Mouse (Mus musculus): Measurements from ENCODE around the gene Ubc.
A peak's percentile ranks its signal among the peaks of the same experiment; 100 is the strongest.

The Ubc gene

DNA sequence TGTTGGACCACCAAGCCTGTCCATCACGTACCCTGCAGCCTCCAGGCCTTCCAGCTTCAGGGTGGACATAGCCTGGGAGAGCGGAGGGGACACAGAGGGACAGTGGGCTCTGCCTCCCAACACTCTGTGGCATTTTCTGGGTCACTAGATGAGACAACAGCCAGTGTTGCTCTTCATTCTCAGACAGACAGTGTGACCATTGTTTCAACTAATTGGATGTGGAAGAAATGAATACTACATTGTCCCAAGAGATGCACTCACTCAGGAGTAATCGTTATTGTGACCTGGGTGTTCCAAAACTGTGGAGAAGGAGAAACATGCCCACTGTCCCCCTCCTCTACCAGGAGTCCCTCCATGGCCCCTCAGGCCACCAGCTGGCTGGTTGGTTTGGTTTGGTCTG lies 40.6 kb downstream of the Ubc start:
- DNase-seq (ENCODE audit: low read depth, low spot score): no peak

DNA sequence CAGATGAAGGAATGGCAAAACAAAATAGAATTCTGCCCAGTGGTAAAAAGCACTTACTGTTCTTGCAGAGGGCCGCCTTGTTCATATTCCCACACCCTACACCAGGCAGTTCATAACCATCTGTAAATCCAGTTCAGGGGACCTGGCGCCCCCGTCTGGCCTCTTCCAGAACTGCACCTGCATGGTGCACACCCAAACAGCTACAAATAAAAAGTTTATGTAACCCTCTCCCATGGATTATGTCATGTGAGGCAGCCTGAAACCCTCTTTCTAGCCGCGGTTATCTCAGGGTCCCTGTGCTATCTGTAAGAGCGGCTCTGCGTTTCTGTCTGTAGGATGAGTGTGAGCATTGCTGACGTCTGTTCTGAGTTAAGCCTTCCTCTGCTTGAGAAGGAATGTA lies 41.5 kb downstream of the Ubc start:
- DNase-seq (ENCODE audit: low read depth, low spot score): no peak

DNA sequence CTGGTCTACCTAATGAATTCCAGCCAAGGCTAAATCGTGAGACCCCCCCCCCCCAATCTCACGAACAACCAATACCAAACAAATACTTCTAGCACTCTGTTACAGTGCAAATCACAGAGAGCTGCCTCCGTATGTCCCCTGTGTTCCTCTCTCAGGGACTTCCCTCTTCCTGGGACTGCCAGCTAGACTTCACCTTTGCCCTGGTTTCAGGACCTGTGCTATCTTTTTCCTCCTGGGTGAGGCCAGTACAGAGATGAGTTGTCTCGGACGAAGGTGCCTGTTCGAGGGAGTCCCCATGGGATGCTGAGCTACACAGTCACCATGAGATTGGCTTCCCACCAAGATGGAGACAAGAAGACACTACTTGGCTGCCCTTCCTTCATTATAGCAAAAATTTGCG lies 41.9 kb downstream of the Ubc start:
- DNase-seq (ENCODE audit: low read depth, low spot score): no peak

DNA sequence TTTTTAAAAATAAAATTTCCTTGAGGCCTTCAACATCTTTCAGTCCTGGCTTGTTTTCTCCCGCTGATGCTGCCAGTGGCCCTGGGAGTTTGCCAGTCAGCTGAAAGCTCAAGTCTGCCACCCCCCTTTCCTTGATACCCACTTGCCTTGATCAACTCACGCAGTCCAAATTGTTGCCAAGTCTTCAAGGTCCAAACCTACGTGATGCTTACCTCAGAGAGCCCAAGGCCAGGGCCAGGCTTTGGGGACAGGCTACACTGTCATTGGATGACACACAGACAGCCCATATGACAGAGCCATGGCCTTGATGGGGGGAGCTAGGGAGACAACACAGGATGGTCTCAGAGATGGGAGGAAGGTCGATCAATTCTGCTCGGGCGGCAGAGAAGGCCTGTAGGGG lies 45.7 kb downstream of the Ubc start:
- DNase-seq (ENCODE audit: low read depth, low spot score): no peak

GRCm38 (mm10) chr5:125341459-125342090 lies 48.4 kb downstream of the Ubc start:
- no peak for DNase-seq (ENCODE audit: low read depth, low spot score)

GRCm38 (mm10) chr5:125340547-125341262 lies 49.3 kb downstream of the Ubc start, which contains the start of gene Scarb1:
TSS of gene Scarb1 (minus strand) at chr5:125341094.
- DNase-seq (ENCODE audit: low read depth, low spot score): peak; percentile 73

DNA sequence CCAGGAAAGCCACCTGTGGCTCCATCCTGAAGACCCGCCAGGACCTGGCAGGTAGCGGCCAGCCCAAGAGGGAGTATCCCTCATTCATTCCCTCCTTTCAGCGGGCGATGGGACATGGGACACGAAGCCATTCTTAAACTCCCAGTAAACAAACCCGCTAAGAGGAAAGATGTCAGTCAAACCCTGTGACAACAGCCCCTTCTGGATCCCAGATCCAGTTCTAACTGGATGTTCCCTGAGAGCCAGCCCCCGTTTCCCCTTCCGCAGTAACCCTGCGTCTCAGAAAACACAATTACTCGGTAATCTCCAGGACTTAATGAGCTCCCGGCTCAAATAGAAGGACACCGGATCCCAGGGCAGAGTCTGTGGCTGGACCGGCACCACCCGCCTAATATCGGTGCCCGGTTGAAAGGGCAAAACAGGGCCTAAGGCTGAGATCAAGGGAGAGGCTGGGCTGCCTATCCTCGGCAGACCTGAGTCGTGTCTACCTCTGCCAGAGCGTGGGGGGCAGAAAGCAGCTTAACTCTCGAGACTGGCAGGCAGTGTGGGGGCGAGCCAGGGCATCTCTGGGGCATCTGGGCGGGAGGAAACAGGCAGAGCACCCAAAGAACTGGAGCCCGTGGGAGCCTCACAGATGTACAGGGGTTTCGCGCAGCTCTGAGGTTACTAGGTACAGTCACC lies 50.0 kb downstream of the Ubc start:
- peak; percentile 36 for DNase-seq (ENCODE audit: low read depth, low spot score)

DNA sequence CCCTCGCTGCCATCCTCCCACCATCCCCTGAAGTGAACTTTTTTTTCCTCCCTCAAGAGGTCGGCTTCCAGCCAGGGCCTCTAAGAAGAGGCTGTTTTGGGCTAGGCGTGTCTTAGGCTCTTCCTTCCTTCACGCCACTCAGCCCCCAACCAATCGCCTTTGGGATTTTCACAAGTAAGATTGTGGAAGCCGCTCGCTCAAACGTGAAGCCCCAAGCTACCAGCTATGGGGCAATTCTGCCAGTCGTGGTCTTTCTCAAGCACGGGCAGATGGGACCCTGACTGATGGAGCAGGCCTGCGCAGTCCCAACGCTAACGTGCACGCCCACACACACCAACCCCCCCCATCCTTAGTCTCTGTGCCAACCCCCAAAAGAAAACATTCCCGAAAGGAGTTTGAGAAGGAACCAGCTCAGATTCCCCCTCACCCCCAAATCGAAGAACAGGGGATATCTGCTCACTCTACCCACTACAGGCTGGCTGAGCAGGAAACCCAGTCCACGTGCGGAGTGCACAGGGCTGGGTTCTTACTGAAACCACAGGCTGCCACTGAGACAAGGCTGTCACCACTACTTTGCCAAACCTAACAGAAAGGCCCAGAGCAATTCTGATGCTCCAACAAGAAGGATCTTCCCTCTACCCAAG lies 50.8 kb downstream of the Ubc start:
- no peak for DNase-seq (ENCODE audit: low read depth, low spot score)

DNA sequence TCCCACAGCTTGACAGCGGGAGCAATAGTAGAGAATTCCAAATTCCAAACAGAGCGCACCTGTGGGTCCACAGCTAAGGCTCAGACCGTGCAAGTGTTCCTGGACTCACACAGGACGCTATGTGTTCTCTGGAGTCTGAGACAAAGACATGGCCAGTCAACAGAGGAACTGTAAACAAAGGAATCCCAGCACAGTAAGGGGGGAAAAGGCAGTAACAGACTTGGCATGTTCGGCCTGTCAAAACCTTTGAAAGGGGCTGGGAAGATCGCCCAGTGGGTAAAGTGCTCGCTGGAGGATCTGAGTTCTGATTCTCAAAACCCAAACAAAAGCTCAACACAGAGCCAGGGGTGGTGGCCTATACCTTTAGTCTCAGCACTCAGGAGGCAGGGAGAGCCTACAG lies 52.5 kb downstream of the Ubc start:
- no peak for DNase-seq (ENCODE audit: low read depth, low spot score)

DNA sequence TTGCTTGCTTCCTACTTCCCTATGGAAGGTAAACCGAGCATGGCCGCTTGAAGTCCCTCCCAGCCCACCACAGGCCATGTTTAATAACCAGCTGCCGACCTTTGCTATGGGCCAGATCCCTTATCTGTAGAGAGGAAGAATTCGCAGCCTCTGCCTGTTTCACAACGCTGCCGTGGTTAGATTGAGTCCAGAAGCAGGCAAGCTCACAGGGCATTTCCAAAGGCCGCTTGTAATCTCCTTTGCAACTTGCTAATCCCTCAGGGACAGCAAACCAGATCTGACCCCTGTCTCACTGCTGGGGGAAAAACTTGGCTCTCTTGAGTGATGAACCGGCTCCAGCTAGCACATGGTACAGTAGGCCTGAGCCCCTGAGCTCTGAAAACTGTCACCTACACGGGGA lies 53.0 kb downstream of the Ubc start:
- DNase-seq (ENCODE audit: low read depth, low spot score): peak; percentile 71
